Mouse (Mus musculus): Measurements from ENCODE around the gene Camta1.

The Camta1 gene

DNA sequence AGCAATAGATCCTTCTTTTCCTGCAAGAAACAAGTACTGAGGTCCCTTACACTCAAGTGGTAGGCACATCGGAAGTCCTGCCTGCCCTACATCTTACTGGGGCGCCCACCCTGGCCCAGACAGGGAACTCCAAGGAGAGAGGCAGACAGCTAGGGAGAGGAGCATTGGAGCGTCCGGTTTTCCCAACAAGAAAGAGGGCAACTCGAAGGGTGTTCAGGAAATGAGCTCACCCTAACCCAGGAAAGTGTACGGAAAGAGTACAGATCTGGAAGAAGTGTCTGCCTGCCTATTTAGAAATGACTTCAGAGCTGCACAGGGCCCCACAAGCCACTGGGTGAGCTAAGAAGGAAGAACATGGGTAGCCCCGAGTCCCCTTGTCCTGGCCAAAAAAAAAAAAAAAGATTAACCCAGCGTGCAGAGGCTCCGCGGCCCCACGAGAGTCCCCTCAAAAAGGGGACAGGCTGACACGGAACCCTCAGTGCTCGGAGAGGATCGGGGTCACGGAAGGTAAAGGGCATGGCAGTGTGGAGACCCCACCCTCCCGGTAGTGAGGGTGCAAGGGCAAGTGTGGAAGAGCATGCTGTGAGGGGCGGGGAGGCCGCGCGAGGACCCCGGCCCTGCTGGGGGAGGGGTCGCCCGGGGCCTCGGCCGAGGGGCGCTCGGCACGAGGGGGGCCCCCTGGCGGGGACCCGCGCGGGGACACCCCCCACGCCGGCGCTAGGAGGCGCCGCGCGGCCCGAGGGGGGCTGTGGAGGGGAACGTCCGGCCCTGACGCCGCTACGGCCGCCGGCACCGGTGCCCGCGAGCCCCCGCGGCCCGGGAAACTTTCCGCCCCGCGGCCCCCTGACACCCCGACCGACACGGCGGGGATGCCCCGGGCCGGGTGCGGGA lies 990 bp downstream of the Camta1 start:
- DNase-seq = peak; percentile 78

DNA sequence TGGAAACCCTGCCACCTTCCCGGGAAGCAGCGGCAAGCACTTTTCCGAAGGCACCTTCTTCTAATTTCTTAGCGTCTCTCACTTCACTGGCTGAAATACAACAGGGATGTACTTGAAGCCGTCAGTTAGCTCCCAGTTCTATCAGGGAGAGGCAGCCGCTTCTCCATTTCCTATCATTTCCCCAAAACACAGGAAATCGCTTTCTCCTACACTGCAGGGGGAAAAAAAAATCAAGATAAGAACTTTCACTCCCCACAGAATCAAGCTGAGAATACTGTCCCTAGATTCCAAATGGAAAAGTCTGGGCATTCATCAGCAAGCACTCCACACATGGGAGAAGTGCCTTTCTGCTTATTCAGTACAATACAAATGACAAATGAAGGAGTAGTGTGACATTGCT lies 2.4 kb downstream of the Camta1 start:
- DNase-seq = no peak

- no peak for DNase-seq
Observed at GRCm38 (mm10) chr4:151853949-151854348, 7.7 kb downstream of the Camta1 start.

- peak; percentile 81 for DNase-seq
Observed at GRCm38 (mm10) chr4:151851179-151851578, 10.5 kb downstream of the Camta1 start.

- no peak for DNase-seq
Observed at GRCm38 (mm10) chr4:151842591-151842990, 19.1 kb downstream of the Camta1 start.

- DNase-seq = no peak
Observed at GRCm38 (mm10) chr4:151838518-151838917, 23.2 kb downstream of the Camta1 start.

GRCm38 (mm10) chr4:151835860-151836259 lies 25.8 kb downstream of the Camta1 start:
- no peak for DNase-seq

DNA sequence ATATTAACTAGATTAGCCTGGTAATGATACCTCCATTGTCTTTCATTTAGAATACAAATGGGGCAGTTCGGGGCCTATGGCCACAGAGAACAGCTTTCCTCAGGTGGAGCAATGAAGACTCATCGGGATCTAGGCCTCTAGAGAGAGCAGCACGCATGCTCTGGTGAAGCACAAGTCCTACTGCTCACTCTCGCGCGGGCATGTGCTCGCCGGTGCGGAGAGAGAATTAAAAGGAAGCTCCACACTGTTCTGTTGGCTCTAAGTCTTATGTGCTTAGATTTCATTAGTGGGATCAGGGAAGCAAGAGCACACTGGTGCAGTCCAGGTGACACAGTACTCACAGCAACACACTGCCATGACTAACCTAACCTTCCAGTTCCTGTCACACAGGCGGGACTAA lies 27.1 kb downstream of the Camta1 start:
- no peak for DNase-seq

GRCm38 (mm10) chr4:151833940-151834449 lies 27.7 kb downstream of the Camta1 start:
- DNase-seq = no peak

GRCm38 (mm10) chr4:151827840-151828239 lies 33.8 kb downstream of the Camta1 start:
- DNase-seq = no peak

DNA sequence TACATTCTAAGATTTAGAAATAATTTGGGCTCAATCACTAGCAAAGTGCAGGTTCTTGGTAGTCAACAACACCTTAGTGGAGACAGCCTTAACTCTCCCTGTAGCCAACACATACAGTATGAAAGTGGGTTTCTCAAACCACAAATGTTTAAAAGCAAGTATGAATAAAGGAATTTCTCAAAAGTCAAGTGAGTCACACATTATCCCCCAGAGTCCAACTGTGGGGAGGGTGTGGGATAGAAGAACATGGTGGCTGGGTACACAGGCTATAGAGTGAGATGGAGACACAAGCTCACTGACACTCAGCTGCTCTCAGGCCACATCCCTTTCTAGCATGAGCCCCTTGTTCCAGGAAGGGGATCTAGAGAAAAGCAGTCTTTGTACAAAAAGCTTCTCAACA lies 34.3 kb downstream of the Camta1 start:
- no peak for DNase-seq

GRCm38 (mm10) chr4:151823963-151824362 lies 37.7 kb downstream of the Camta1 start:
- DNase-seq = no peak

DNA sequence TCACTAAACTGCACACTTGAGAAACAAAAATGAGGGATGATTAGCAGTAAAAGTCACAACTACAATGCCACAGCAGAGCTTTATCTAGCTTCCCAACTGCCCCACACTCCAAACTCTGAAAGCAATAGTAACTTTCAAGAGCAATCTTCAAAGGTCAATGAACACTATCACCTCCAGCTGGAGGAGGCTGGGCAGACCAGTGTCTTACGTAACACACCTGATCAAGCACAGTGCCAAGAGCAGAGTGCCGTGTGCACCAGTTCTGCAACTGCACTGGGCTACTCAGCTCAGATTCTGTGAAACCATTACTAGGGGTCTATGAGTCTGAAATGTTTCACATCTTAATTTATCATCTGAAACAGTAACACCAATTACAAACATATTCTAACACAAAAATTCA lies 38.7 kb downstream of the Camta1 start:
- DNase-seq = no peak

DNA sequence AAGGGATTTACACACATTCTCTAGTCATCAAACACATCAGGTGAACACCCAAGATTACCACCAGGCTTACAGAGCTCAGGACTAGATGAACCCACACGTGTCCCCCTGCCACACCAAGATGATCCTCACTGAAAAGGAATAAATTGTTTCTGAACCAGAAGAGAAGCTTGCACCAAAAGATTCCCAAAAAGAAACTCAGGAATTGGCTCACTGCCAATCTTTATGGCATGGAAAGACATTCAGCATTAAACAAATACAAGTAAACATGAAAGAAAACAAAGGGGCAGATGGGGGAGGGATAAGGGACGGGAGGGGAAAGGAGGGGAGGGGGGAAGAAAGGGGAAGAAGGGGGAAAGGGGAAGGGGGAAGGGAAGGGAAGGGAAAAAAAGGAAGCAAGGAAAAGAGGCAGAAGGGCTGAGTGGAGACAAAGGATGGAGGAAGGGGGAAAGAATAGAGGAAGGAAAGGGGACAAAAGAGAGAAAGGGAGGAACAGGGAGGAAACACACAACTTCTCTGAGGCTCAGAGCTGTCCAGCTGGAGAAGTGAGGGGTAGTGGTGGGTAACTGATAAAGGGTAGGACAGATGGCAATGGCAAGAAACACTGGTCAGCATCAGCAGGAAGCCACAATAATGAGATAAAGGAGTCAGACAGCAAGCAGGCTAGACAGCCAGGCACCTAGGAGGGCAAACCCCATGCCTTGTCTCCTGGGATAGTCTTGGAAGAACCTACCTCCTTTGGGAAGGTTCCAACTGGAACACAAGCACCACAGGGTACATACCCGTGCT lies 43.5 kb downstream of the Camta1 start:
- no peak for DNase-seq

- no peak for DNase-seq
Observed at GRCm38 (mm10) chr4:151813711-151814110, 48.0 kb downstream of the Camta1 start.

- DNase-seq = no peak
Observed at GRCm38 (mm10) chr4:151805685-151806084, 56.0 kb downstream of the Camta1 start.

DNA sequence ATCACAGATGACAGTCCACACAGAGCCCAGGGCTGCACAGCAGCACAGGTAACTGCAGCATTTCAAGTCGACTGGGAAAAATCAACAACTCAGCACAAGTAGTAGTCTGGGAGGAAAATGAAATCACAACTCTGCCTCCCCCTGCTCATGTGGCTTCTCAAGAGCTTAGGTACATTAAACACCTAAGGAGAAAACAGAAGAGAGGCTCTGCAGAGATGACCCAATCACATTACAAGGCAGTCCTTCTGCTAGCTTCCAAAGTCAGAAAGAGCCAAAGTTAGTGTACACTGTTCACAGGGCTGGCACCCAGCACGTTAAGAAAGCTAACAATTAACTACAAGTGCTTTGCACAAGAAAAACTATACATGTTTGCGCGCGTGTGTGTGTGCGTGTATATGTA lies 56.6 kb downstream of the Camta1 start:
- DNase-seq = no peak

DNA sequence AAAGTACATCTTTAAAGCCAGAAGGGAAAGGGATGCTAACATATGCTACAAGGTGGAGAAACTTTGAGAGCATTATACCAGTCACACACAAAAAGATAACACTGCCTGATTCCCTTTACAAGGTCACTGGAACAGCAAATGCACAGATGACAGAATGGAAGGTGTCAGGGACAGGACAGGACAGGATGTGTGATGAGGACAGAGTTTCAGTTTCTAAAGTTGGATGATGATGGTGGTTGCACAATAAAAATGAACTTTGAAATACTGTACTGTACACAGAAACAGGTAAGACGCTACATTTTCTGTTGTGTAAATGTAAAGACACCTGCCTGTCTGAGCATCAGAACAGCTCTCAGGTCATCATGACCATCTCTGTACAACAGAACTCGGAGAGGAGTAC lies 57.5 kb downstream of the Camta1 start:
- DNase-seq = no peak

GRCm38 (mm10) chr4:151798630-151799029 lies 63.0 kb downstream of the Camta1 start:
- no peak for DNase-seq

DNA sequence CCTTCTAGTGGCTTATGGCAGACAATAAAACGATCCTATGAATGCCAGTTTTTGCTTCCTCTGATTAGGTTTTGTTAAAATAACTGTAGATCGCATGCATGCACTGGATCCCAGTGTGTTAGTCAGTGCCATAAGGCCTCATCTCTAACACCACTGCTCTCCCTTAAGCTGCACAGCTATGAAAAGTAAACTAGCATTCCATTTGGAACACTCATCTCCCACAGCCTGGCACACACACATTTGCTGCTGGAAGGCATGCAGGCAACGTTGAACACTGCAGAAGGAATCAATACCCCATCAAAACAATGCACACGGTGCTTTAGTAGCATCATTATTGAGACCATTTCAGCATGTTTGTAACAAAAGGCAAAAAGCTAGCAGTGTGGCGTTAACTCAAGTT lies 68.0 kb downstream of the Camta1 start:
- DNase-seq = no peak

DNA sequence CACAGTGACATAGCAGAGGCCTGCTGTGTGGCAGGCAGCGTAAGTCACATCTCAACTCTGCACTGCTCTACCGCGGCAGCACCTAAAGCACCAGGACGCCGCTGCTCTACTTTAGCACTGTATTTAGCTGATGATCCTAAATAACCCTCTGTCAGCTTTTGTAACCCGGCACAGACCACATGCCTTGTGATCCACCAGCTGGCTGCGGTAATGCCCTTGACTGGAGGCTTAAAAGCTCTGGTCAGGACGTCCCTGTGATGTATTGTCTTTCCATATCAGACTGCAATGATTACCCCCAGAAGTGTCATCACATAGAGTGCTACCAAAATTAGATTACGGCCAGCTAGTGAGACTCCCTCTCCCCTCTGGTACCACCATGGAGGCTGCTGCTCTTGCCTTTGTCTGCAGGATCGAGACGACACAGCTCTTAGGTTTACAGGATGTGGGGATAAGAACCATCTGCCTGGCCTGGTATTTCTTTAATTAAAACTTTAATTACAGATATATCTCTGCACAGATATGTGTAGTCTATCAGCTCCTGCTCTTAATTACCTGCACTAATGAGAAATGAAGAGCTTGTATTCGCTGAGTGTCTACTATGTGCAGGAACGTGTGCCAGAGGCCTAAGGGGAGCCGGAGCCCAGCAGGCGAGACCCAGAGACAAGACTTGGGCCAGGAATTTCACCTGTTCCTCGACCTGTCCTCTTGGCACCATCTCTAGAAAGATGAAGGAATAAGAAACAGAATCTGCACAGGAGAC lies 74.5 kb downstream of the Camta1 start:
- no peak for DNase-seq

- DNase-seq = no peak
Observed at GRCm38 (mm10) chr4:151780511-151780910, 81.2 kb downstream of the Camta1 start.

- no peak for DNase-seq
Observed at GRCm38 (mm10) chr4:151779962-151780459, 81.7 kb downstream of the Camta1 start.

Data from thymus, postnatal 4 days (tissue).